Mouse (Mus musculus) left cerebral cortex, adult 8-10 months (tissue): ENCODE measurements around the gene Gm28870. TPM values are rescaled to one million over a fixed set of nuclear protein-coding genes. Genes with fewer than 3 reads are reported as not detected.
"Not testable (repeated sequence)": the region's sequence is repeated elsewhere in the genome, so short reads cannot be mapped to it uniquely, and the experiment has no call there.

Experiments used
- DNase-seq, 2 experiments: peaks; one replicate each; pipeline ENCODE4 v3.0.0; 2022; ENCODE audit warnings: low spot score in 2 of 2
- total RNA-seq, 4 experiments: library from RNA; stranded (reverse); gene quantifications; 2 replicates each; pipeline ENCODE4 v1.2.4; 2022

The Gm28870 gene
- not detected for total RNA-seq

- not testable (repeated sequence) for DNase-seq
These were observed at the start of gene Gm28870 for GRCm38 (mm10) chrY:50096976-50097375. Gene Gm28870 (plus strand): TSS chrY:50097276.
